Mouse (Mus musculus) stomach, embryonic 14.5 days (tissue): Measurements from ENCODE around the gene Krtap17-1. TPM values are rescaled to one million over a fixed set of nuclear protein-coding genes. Genes with fewer than 3 reads are reported as not detected.

ENCODE experiments used
- ATAC-seq: fragments of 200-750 bp; cut with Nextera tagmentation; 2 replicates; pipeline ENCODE4 v1.8.0; 2017; ENCODE audit warnings: low read depth, moderate TSS enrichment; ENCODE audit not compliant: insufficient number of reproducible peaks, insufficient read depth, low FRiP score
- H3K27ac ChIP-seq: fragments of 300-500 bp; sonication (generic); 2 replicates; pipeline ENCODE4 v1.5.1; 2014; ENCODE audit warnings: mild to moderate bottlenecking, low read length, moderate library complexity, mixed read lengths
- H3K27me3 ChIP-seq: fragments of 300-500 bp; sonication (generic); 2 replicates; pipeline ENCODE4 v1.6.1; 2014; ENCODE audit warnings: low read length, control low read depth, mixed read lengths; ENCODE audit not compliant: control insufficient read depth, insufficient read depth
- H3K36me3 ChIP-seq: fragments of 300-500 bp; sonication (generic); 2 replicates; pipeline ENCODE4 v1.6.1; 2014; ENCODE audit warnings: mild to moderate bottlenecking, control low read depth, low read length, moderate library complexity, mixed read lengths; ENCODE audit not compliant: control insufficient read depth, insufficient read depth
- H3K4me1 ChIP-seq: fragments of 300-500 bp; sonication (generic); 2 replicates; pipeline ENCODE4 v1.6.1; 2014; ENCODE audit warnings: low read length, control low read depth, mixed read lengths; ENCODE audit not compliant: control insufficient read depth, insufficient read depth
- H3K4me2 ChIP-seq: fragments of 300-500 bp; sonication (generic); replicated peaks from 2 replicates; pipeline ENCODE4 v1.6.1; 2014; ENCODE audit warnings: low read depth, low read length, control low read depth
- H3K4me3 ChIP-seq: fragments of 300-500 bp; sonication (generic); 2 replicates; pipeline ENCODE4 v1.5.1; 2014; ENCODE audit warnings: low read depth, low read length, control low read depth
- H3K9ac ChIP-seq: fragments of 300-500 bp; sonication (generic); replicated peaks from 2 replicates; pipeline ENCODE4 v1.6.1; 2014; ENCODE audit warnings: low read depth, mild to moderate bottlenecking, control low read depth, low read length, moderate library complexity, mixed read lengths
- H3K9me3 ChIP-seq: fragments of 300-500 bp; sonication (generic); 2 replicates; pipeline ENCODE4 v1.6.1; 2016; ENCODE audit warnings: low read depth, low read length, control low read depth; ENCODE audit not compliant: control insufficient read depth
- WGBS: fragments of 180-500 bp; shearing (Covaris S2); extraction: QIAGEN DNeasy Blood & Tissue Kit; methylation state at CpG from one replicate; pipeline ENCODE4 v1.1.7; 2014; 5-methylcytosine and 5-hydroxymethylcytosine counted together
- polyA plus RNA-seq: library from polyadenylated mRNA; unstranded; fragments of >200 nt; fragmentation: Nextera tagmentation; extraction: Ambion mirVana; gene quantifications from 2 replicates; pipeline ENCODE4 v1.2.1, GENCODE M21; 2014

Krtap17-1 gene
- polyA plus RNA-seq = not detected in 2 replicates

DNA sequence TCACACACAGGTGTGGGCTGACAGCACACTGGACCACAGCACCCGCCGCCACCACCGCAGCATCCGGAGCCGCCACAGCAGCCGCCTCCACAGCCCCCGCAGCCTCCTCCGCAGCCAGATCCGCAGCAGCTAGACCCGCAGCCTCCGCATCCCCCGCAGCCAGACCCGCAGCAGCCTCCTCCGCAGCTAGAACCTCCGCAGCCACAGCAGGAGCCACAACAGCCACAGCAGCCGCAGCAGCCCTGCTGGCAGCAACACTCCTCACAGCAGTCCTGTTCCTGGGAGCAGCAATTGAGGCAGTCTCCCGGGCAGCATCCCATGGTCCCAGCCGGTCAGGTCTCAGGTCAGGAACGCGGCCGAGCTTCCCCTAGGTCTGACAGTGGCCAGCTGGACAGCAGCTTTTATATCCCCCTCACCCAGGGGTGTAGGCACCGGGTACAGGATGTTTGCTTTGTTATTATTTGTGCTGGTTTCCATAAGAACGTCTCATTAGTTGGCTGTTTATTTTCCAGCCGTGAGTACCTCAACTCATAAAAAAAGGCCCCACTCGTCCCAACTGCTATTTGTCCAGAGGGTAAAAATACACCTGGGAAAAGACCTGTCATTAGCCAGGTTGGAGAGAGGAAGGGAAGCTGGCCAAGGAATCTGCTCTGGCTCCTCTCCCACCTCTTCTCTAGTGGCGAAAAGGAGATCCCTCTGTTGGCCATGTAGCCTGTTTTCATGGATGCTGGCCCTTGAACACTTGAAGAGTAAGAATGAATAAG lies at the start of gene Krtap17-1:
Krtap17-1 (minus strand) TSS at position 375 of the 764 bp plus-strand sequence.
- Histone ChIP-seq H3K27me3 (no peaks in the 10 kb centered on the region), H3K4me1 (peaks cover 4% of the 10 kb centered on the region; the same call in 1 of the 2 replicates), H3K4me2 (no peak within 1 kb of the TSS; the same call in 1 of the 2 replicates), H3K9ac (no peak within 1 kb of the TSS), H3K4me3 (no peak within 1 kb of the TSS), H3K36me3 (no peaks in the 10 kb centered on the region), H3K9me3 (no peaks in the 10 kb centered on the region), H3K27ac (no peak within 1 kb of the TSS)
- WGBS = 16% methylated on average over 26 of the region's 26 CpGs
- no peak for ATAC-seq

DNA sequence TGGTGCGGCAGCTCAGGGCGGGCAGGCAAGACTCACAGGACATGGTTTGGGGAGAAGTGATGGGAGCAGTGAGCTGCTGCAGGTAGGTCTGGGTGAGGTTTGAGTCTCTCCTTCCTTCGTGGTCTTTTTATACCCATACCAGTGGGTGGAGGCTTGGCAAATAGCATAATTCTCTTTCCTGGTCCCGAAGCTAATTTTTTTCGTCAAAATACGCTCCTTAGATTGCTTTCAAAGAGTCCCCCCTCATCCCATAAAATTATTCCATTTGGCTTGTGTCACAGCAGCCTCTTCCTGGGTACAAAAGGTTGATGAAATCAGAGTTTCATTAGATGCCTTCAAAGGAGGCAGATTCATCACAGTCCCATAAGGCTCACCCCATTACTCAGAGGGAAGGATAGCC lies 47.7 kb upstream of the Krtap17-1 start, which contains the start of gene Krt34:
Krt34 (minus strand) TSS at position 101 of the 400 bp plus-strand sequence.
- Histone ChIP-seq H3K9me3 (no peaks in the 10 kb centered on the region), H3K4me2 (no peak within 1 kb of the TSS), H3K27me3 (no peaks in the 10 kb centered on the region), H3K9ac (no peak within 1 kb of the TSS), H3K36me3 (no peaks in the 10 kb centered on the region), H3K4me3 (no peak within 1 kb of the TSS), H3K4me1 (no peaks in the 10 kb centered on the region), H3K27ac (no peak within 1 kb of the TSS)
- no peak for ATAC-seq
- 88% methylated on average over 6 of the region's 6 CpGs for WGBS

DNA sequence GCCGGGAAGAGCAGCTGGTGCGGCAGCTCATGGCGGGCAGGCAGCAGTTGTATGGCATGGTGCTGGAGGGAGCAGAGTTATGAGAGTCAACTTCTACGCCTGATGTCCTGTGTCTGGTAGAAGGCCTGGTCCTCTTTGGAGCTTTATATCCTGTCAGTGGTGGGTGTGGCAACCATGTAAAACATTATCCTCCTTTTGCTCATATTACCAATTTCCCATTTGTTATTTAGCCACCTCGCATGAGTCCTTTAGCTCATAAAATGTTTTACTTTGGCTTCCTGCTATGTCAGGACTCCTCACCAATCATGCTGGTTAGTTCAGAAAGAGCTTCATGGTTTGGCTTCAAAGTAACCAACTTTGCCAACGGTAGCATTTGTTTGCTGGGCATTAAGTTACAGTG lies 36.0 kb upstream of the Krtap17-1 start, which contains the start of gene Krt33b:
Krt33b (minus strand) TSS at position 101 of the 400 bp plus-strand sequence.
- no peak for ATAC-seq
- H3K27me3 ChIP-seq = no peaks in the 10 kb centered on the region
- 88% methylated on average over 6 of the region's 6 CpGs for WGBS
- no peak within 1 kb of the TSS for H3K27ac ChIP-seq
- no peak within 1 kb of the TSS for H3K9ac ChIP-seq
- no peak within 1 kb of the TSS for H3K4me3 ChIP-seq
- no peaks in the 10 kb centered on the region for H3K4me1 ChIP-seq
- no peak within 1 kb of the TSS for H3K4me2 ChIP-seq
- no peaks in the 10 kb centered on the region for H3K36me3 ChIP-seq
- H3K9me3 ChIP-seq = no peaks in the 10 kb centered on the region

DNA sequence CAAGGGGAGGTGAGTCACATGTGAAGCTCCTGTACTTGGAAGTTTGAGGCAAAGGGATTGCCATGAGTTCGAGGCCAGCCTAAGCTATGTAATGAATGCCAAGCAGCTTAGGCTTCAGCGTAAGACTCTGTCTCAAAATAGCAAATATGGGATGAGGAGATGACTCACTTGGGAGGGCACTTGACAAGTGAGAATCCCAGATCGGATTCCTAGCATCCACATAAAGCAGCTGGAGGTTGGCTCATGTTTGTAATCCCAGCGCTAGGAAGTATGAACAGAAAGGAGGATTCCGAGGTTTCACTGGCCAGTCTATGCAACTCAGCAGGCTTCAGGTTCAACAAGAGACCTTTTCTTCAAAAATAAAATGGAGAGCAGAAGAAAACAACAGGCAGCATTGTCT lies 27.6 kb upstream of the Krtap17-1 start:
- Histone ChIP-seq H3K27ac (no peak overlapping the region), H3K4me3 (no peak overlapping the region), H3K9ac (no peak overlapping the region), H3K4me1 (no peaks in the 10 kb centered on the region), H3K9me3 (no peaks in the 10 kb centered on the region), H3K4me2 (no peak overlapping the region), H3K36me3 (no peaks in the 10 kb centered on the region), H3K27me3 (no peaks in the 10 kb centered on the region)
- WGBS = 67% methylated on average over 5 of the region's 5 CpGs
- no peak for ATAC-seq

DNA sequence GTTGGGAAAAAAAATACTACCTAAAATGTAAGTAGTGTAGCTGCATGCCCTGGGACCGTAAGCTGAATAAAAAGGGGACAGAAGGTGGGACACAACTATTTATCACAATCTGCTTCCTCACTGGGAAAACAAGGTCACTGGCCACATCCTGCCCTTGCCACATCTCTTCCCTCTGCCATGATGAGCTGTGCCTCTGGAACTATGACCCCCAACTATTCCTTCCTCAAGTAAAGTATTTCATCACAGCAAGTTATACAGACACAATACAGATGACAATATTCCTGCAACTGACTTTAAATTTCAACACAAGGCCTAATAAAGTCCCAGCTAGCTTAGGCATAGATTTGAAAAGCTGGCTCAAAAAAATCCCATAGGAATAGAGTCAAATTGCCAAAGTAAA lies 25.7 kb upstream of the Krtap17-1 start:
- no peak for ATAC-seq
- 83% methylated on average over 1 of the region's 1 CpGs for WGBS
- H3K4me3 ChIP-seq = no peak overlapping the region

DNA sequence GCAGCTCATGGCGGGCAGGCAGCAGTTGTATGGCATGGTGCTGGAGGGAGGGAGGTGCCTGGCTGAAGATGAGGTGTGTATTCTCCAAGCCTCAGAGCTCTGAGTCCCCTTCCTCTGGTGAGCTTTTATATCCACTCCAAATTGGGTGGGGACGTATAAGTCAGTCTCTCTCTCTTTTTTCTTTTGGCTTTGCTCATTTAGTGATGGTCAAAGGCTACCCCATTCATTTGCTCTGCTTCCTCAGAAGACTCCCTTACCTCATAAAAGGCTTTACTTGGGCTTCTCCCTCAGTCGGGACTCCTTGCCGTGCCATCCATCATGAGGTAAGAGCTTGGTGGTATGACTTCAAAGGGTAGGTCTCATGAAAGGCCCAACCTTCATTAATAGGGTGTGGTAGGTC lies 22.3 kb upstream of the Krtap17-1 start, which contains the start of gene Krt33a:
Krt33a (minus strand) TSS at position 101 of the 400 bp plus-strand sequence.
- WGBS = 63% methylated on average over 4 of the region's 4 CpGs
- Histone ChIP-seq H3K36me3 (no peaks in the 10 kb centered on the region), H3K27ac (no peak within 1 kb of the TSS), H3K4me1 (no peaks in the 10 kb centered on the region), H3K4me3 (no peak within 1 kb of the TSS), H3K9me3 (no peaks in the 10 kb centered on the region), H3K9ac (no peak within 1 kb of the TSS), H3K27me3 (no peaks in the 10 kb centered on the region), H3K4me2 (no peak within 1 kb of the TSS)
- no peak for ATAC-seq

More for the DNA sequence above, 25.7 kb upstream of the Krtap17-1 start:
- H3K4me1 ChIP-seq = no peaks in the 10 kb centered on the region
- H3K27ac ChIP-seq = no peak overlapping the region
- H3K27me3 ChIP-seq = no peaks in the 10 kb centered on the region
- H3K9me3 ChIP-seq = no peaks in the 10 kb centered on the region
- no peaks in the 10 kb centered on the region for H3K36me3 ChIP-seq
- H3K4me2 ChIP-seq = no peak overlapping the region
- H3K9ac ChIP-seq = no peak overlapping the region

DNA sequence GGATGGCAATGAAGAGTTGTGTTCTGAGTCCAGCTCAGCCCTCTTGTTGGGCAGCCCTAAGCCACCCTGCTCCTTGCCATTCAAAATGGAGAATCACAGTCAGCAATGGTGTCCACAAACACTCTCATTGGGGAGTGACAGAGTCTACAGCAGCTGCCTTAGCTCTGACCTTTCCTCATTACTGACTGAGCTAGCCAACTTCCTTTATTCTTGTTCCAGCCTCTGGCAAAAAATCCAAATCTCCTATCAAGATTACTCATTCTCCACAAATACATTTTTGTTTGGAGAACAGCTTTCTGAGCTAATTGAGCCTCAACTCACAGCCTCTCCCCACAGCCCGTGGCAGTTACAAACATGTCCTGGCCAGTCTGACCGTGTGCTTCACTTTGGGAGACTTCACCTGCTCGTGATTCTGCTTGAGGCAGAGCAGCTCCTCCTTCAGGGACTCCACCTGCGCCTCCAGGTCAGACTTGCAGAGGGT lies 19.9 kb upstream of the Krtap17-1 start:
- no peaks in the 10 kb centered on the region for H3K27me3 ChIP-seq
- H3K4me1 ChIP-seq = no peaks in the 10 kb centered on the region
- H3K36me3 ChIP-seq = no peaks in the 10 kb centered on the region
- 48% methylated on average over 4 of the region's 4 CpGs for WGBS
- no peak overlapping the region for H3K4me2 ChIP-seq
- no peak for ATAC-seq
- no peak overlapping the region for H3K9ac ChIP-seq
- no peaks in the 10 kb centered on the region for H3K9me3 ChIP-seq
- H3K4me3 ChIP-seq = no peak overlapping the region
- H3K27ac ChIP-seq = no peak overlapping the region; the same call in 1 of the 2 replicates

DNA sequence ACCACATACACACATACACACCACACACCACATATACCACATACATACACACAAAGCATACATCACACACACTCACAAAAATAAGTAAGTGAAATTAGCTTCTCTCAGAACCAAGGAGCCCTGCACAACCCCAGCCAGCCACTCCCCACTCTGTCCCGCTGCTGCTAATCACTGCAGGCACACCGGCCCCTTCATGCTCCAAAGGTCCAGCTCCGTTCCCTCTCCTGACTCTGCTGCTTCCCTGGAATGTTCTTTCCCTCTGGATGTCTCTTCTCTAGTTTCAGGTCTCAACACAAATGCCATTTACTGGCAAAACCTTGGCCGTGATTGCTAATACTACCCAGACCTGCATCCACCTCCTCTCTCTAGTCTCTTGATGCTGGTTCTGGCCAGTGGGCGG lies 16.9 kb upstream of the Krtap17-1 start:
- Histone ChIP-seq H3K9me3 (no peaks in the 10 kb centered on the region), H3K4me3 (no peak overlapping the region), H3K27me3 (no peaks in the 10 kb centered on the region), H3K36me3 (no peaks in the 10 kb centered on the region), H3K4me1 (no peaks in the 10 kb centered on the region), H3K27ac (no peak overlapping the region), H3K4me2 (no peak overlapping the region), H3K9ac (no peak overlapping the region)
- 78% methylated on average over 5 of the region's 5 CpGs for WGBS
- no peak for ATAC-seq
